Mouse (Mus musculus): ENCODE data around the gene Zfp119b. TPM values are rescaled to one million over a fixed set of nuclear protein-coding genes. Genes with fewer than 3 reads are reported as not detected.

Gene Zfp119b
- total and polyA plus RNA-seq, 3 experiments: 3.9 to 13.6 (median 6.5) TPM

DNA sequence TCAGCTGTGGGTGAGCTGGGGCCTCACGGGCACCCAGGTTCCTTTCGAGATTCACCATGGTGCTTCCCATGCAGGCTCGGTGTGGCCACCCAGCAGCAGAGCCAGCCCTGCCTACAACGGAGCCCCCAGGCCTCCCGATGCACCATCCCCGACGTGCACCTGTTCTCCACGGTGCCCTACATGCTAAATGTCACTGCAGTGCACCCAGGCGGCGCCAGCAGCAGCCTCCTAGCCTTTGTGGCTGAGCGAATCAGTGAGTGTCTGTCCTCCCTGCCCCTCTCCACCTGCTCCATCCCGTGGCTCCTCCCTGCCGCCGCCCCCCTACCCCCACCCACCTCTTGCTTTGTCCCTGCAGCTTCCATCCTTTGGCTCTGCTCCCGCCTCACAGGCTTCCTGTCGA is 4.9 kb upstream of the Zfp119b start (continued):
- TF ChIP-seq MEF2A (IDR thresholded peaks at IDR 0.05; ENCODE audit: borderline replicate concordance, low read depth, low read length) (peak; percentile 32; the same call in 1 of the 2 replicates), TCF12 (IDR thresholded peaks at IDR 0.05; ENCODE audit: low read depth, low read length) (peak; percentile 57; the same call in 1 of the 2 replicates), KAT2A (IDR thresholded peaks at IDR 0.05; ENCODE audit: insufficient replicate concordance, low read length) (no peak), USF2 (conservative IDR thresholded peaks at IDR 0.05; ENCODE audit: low read depth, low read length) (no peak), USF1 (IDR thresholded peaks at IDR 0.05; ENCODE audit: low read depth, low read length) (no peak), MAX (IDR thresholded peaks at IDR 0.05; ENCODE audit: low read length) (peak; percentile 53; the same call in 1 of the 2 replicates), RAD21 (IDR thresholded peaks at IDR 0.05; ENCODE audit: low read depth, low read length) (peak; percentile 30), ETS1 (conservative IDR thresholded peaks at IDR 0.05; ENCODE audit: low read depth, low read length) (no peak), ZKSCAN1 (IDR thresholded peaks at IDR 0.05; ENCODE audit: borderline replicate concordance, low read depth, low read length) (no peak), CTCF (conservative IDR thresholded peaks at IDR 0.05 in 1 of 2, IDR thresholded peaks at IDR 0.05 in 1 of 2; ENCODE audit: low read depth in 2 of 2, low read length in 2 of 2) (peak in 1 of 2 experiments; percentile 46; a peak in 2 of 4 replicates)

DNA sequence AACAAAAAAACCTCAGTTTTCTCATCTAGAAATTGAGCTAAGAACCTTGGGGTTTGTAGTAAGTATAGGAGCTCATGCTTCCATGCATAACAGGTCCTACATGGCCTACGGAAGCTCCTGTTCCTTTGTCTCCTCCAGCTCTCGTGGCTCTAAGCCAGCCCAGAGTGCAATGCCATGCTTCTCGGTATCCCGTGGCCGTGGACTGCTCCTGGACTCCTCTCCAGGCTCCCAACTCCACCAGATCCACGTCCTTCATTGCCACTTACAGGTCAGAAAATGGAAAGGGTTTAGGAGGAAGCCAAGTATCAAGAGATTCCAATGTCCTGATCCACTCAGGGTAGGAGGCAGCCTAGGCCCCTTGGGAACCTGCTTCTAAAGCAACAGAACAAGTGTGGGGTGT is 4.5 kb upstream of the Zfp119b start:
- H3K9ac ChIP-seq (ENCODE audit: insufficient read depth, low read depth): peak overlapping the region; percentile 69
- no peak for DNase-seq (ENCODE audit: extremely low read depth)
- peak overlapping the region; percentile 68 to 75 (median 72) for H3K4me3 ChIP-seq (replicated peaks in 1 of 3; ENCODE audit: low read depth in 2 of 3, low read length in 2 of 3, poor library complexity in 1 of 3)
- TF ChIP-seq POLR2A (IDR thresholded peaks at IDR 0.05; ENCODE audit: low read depth, low read length) (no peak), RAD21 (IDR thresholded peaks at IDR 0.05; ENCODE audit: low read depth, low read length) (no peak), HCFC1 (IDR thresholded peaks at IDR 0.05; ENCODE audit: low read depth, low read length) (no peak)
- dilution Hi-C loops (cut with MboI; ENCODE audit: extremely low pct_ligation_motif_present, extremely low pct_unique_long_range_greater_than_20kb, low sequenced_read_pairs) (no loop called here), in situ Hi-C loops (cut with MboI; ENCODE audit: low pct_ligation_motif_present, low pct_unique_long_range_greater_than_20kb, low sequenced_read_pairs) (loop anchor here (10.0 kb wide), 1 partner anchor 59 kb away; the partner anchor contains the start of gene Zfp959)
- peaks cover 28 to 37% of the 10 kb centered on the region in 2 experiments for H3K36me3 ChIP-seq (replicated peaks in 1 of 2; ENCODE audit: control insufficient read depth in 1 of 2, insufficient read depth in 1 of 2, low read length in 1 of 2)
- no peaks in the 10 kb centered on the region for H3K9me3 ChIP-seq (replicated peaks; ENCODE audit: low read length)
- H3K27me3 ChIP-seq (replicated peaks): no peaks in the 10 kb centered on the region
- H3K27ac ChIP-seq (ENCODE audit: insufficient read depth, low read depth): peak overlapping the region; percentile 76
- H3K4me1 ChIP-seq (ENCODE audit: control insufficient read depth in 1 of 2, insufficient read depth in 2 of 2): peaks cover 30 to 62% of the 10 kb centered on the region in 2 experiments
- H3K79me2 ChIP-seq (replicated peaks; ENCODE audit: control insufficient read depth, extremely low read depth, insufficient read depth, poor library complexity, severe bottlenecking): peaks cover 32% of the 10 kb centered on the region
- peak overlapping the region; percentile 81 for H3K4me2 ChIP-seq (ENCODE audit: insufficient read depth, low read depth, poor library complexity, severe bottlenecking)

DNA sequence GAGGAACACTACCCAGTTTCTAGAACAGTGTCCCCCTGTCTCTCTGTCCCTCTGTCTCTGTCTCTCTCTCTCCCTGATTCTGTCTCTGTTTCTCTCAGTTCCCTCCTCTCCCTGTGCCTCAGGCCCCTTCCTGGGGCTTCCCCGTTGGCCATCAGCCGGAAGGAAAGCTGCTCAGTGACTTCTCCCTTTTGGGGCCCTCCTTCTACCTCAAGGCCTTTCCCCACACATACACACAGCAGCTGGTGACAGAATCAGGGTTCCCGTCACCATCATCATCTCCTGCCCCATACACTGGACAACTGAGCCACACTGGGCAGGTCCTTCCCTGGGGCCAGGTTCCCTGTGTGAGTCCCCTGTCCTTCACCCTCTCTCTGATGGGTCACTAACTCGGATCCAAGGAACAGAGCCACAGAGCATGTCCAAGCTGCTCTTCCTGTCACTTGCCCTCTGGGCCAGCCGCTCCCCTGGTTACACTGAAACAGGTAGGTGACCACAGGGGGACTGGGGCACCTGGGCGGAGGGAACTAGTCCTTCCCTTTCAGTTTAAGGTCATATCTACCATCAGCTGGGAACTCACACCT is 3.2 kb upstream of the Zfp119b start, which contains the start of gene Ebi3:
TSS of gene Ebi3 (plus strand) at position 194 of the 581 bp plus-strand sequence.
- peaks cover 32% of the 10 kb centered on the region for H3K79me2 ChIP-seq (replicated peaks; ENCODE audit: control insufficient read depth, extremely low read depth, insufficient read depth, poor library complexity, severe bottlenecking)
- no peaks in the 10 kb centered on the region for H3K9me3 ChIP-seq (replicated peaks; ENCODE audit: low read length)
- H3K27me3 ChIP-seq (replicated peaks): no peaks in the 10 kb centered on the region
- peaks cover 36 to 65% of the 10 kb centered on the region in 2 experiments for H3K4me1 ChIP-seq (ENCODE audit: control insufficient read depth in 1 of 2, insufficient read depth in 2 of 2)
- peak within 1 kb of the TSS; percentile 42 for H3K4me2 ChIP-seq (ENCODE audit: insufficient read depth, low read depth, poor library complexity, severe bottlenecking)
- peak within 1 kb of the TSS; percentile 68 to 75 (median 72) for H3K4me3 ChIP-seq (replicated peaks in 1 of 3; ENCODE audit: low read depth in 2 of 3, low read length in 2 of 3, poor library complexity in 1 of 3)
- DNase-seq (ENCODE audit: extremely low read depth): peak; percentile 85
- H3K36me3 ChIP-seq (replicated peaks in 1 of 2; ENCODE audit: control insufficient read depth in 1 of 2, insufficient read depth in 1 of 2, low read length in 1 of 2): peaks cover 27 to 34% of the 10 kb centered on the region in 2 experiments
- dilution Hi-C loops (cut with MboI; ENCODE audit: extremely low pct_ligation_motif_present, extremely low pct_unique_long_range_greater_than_20kb, low sequenced_read_pairs): no loop called here
- in situ Hi-C loops (cut with MboI; ENCODE audit: low pct_ligation_motif_present, low pct_unique_long_range_greater_than_20kb, low sequenced_read_pairs): loop anchor here (10.0 kb wide), 1 partner anchor 58 kb away; the partner anchor contains the start of gene Zfp959
- peak within 1 kb of the TSS; percentile 97 for H3K27ac ChIP-seq (ENCODE audit: insufficient read depth, low read depth)
- H3K9ac ChIP-seq (ENCODE audit: insufficient read depth, low read depth): peak within 1 kb of the TSS; percentile 69
- TF ChIP-seq JUN (IDR thresholded peaks at IDR 0.05; ENCODE audit: insufficient read depth, low read depth, low read length) (no peak), POLR2AphosphoS2 (IDR thresholded peaks at IDR 0.05; ENCODE audit: low read depth, low read length) (peak; percentile 64; the same call in 1 of the 2 replicates), E2F4 (IDR thresholded peaks at IDR 0.05; ENCODE audit: insufficient replicate concordance, low read depth, low read length) (no peak), UBTF (IDR thresholded peaks at IDR 0.05; ENCODE audit: low read depth, low read length) (no peak), USF2 (conservative IDR thresholded peaks at IDR 0.05; ENCODE audit: low read depth, low read length) (no peak), SIN3A (IDR thresholded peaks at IDR 0.05; ENCODE audit: low read length) (peak; percentile 91), MAFK (IDR thresholded peaks at IDR 0.05; ENCODE audit: insufficient replicate concordance, low read length) (0 out of 2 replicates have a peak, but pooled peaks have one; percentile 2), ZMIZ1 (IDR thresholded peaks at IDR 0.05; ENCODE audit: low read depth, low read length) (peak; percentile 84; the same call in 1 of the 2 replicates), MXI1 (IDR thresholded peaks at IDR 0.05; ENCODE audit: low read depth, low read length) (peak; percentile 70; the same call in 1 of the 2 replicates), EP300 (IDR thresholded peaks at IDR 0.05; ENCODE audit: low read length) (peak; percentile 94), ZKSCAN1 (IDR thresholded peaks at IDR 0.05; ENCODE audit: borderline replicate concordance, low read depth, low read length) (no peak), NRF1 (IDR thresholded peaks at IDR 0.05; ENCODE audit: low read depth, low read length) (peak; percentile 40; the same call in 1 of the 2 replicates), MAX (IDR thresholded peaks at IDR 0.05; ENCODE audit: low read length) (no peak), ETS1 (conservative IDR thresholded peaks at IDR 0.05; ENCODE audit: low read depth, low read length) (peak; percentile 90), GABPA (IDR thresholded peaks at IDR 0.05; ENCODE audit: insufficient replicate concordance, low read depth, low read length) (no peak), TCF12 (IDR thresholded peaks at IDR 0.05; ENCODE audit: low read depth, low read length) (peak; percentile 96), ZNF384 (IDR thresholded peaks at IDR 0.05; ENCODE audit: low read depth, low read length) (no peak), ELF1 (IDR thresholded peaks at IDR 0.05; ENCODE audit: low read depth, low read length) (peak; percentile 59; the same call in 1 of the 2 replicates), RCOR1 (conservative IDR thresholded peaks at IDR 0.05; ENCODE audit: low read depth, low read length) (no peak), CHD2 (IDR thresholded peaks at IDR 0.05; ENCODE audit: low read length) (peak; percentile 58; the same call in 1 of the 2 replicates)
